Mouse (Mus musculus) right cerebral cortex, adult 18-20 months (tissue): Measurements from ENCODE around the gene Gm4559.
"Not testable (repeated sequence)": the region's sequence is repeated elsewhere in the genome, so short reads cannot be mapped to it uniquely, and the experiment has no call there.

Experiments
- DNase-seq: peaks from one replicate; pipeline ENCODE4 v3.0.0; 2022; ENCODE audit warnings: mixed read lengths

Gene Gm4559

DNA sequence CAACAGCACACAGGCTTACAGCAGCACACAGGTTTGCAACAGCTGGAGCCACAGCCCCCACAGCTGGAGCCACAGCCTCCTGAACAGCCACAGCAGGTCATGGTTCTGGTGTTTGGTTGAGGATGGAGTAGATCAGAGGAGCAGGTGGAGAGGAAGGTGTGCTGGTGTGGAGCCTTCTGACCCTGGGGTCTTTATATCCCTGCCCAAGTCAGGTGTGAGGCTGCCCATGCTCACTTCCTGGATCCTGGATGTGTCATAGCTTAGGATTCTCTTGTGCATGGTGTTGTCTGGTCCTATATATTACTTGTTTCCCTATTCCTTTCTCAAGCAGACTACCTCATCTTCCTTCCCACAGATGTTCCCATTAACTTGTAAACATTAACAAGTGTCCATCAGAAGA is at the start of gene Gm4559:
Gene Gm4559, minus strand, starts transcription at position 101 of the 400 bp plus-strand sequence.
- not testable (repeated sequence) for DNase-seq

DNA sequence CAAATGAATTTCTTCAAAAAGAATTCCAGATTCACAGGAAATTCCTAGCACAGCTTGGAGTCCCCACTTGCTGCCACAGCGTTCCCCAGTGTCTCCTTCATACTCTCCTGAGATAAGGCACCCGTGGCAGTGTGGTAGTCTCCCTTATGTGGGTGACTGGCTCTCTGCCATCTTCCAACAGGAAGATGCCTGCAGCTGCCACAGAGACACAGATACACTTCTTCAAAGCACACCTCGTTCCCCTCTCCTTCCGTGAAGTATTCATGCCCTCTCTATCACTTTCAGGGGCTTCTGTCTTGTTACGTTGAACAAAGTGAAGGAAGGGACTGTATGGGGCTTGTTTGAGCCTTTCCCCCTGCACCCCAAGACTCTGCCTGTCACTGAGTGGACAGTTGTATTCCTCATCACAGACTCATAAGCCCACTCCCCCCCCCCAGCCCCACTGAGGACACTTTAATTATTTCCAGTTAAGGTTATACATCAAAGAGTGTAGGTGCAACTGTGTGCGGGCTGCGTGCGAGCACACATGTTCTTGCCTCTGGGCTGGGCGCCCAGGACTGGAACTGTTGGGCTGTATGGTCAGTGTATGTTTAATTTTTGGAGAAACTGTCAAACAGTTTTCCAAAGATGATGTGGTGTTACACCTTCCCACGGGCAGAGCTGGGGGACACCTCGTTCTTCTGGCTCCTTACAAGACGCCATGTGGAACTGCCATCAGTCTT is 49.4 kb upstream of the Gm4559 start:
- no peak for DNase-seq

DNA sequence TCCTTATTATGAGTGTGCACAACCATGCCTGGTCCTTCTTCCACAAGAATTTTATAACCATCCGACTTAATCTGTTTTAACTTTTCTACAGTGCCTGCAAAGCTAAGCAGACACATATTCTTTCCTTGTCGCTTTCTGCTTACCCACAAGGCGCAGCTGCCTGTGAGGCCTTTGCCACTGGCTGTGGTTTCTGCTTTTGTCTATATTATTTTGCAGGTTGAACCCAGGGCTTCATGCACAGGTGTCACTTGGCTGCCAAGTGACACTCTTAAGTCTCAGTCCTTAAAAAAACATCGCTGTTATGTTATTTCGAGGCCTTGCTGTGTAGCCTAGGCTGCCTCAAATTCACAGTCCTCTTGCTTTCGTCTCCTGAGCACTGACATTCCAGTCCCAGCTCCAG is 48.5 kb upstream of the Gm4559 start:
- no peak for DNase-seq

DNA sequence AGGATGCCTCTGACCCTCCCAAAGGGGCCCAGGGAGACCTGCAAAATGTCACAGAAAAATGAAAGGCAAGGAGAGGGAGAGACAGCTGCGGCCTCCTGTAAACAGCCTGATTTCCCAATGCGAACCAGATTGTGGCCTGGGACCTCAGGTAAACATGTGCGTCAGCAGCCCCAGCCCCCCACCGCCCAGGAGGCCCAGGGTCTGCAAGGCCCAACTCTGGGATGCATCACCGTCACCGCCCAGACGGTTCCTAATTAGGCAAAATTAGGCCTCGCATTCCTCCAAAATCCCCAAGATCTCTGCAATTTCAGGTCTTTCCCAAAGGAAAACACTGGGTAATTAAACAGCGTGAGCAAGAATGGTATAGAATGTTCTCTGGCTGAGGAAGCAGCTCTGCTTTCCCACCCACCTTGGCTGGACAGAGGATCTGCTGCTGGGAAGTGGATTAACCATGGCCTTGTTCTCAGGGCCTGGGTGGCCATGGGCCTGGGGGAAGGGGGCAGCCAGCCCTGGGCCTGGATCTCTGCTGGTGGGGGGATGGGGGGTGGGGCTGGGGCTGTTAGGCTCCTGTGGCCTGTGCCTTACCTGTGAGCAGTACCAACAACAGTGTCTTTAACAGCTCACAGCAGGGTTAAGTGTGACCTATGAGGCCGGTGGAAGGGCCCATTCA is 47.6 kb upstream of the Gm4559 start:
- not testable (repeated sequence) for DNase-seq

DNA sequence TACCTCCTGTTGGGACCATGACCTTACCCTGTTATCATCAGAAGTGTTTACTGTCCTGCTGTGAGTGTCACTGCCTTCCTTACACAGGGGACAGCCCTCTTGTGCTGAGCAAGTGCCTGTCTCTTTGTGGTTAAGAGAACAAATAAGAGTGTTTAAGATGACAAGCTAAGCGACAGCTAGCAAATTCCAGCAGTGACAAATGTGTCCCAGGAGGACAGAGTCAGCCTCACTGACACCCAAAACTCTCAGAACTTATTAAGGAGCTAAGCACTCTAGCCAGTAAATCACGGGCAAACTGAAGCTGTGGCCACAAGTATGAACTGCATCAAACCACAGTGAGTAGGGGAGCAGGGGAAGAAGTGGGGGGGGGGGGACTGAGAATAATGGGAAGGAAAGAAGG is 46.7 kb upstream of the Gm4559 start:
- no peak for DNase-seq

DNA sequence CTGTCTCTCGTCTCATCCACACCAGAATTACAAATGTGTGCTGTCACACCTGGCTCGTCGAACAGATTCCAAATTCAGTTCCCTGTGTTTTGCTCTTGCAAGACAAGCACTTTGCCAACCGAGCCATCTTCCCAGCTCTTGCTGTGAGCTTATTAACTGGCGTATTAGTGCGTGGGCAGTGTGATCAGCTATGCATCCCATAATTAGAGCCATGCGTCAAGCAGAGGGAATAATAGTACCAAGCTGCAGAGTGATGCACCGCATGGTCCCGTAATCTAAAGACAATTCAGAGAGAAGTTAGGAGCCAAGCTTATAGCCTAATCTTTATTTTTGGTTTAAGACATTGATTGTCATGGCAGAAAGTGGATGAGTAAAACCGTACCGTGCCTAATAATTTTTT is 45.0 kb upstream of the Gm4559 start:
- peak; percentile 20 for DNase-seq

DNA sequence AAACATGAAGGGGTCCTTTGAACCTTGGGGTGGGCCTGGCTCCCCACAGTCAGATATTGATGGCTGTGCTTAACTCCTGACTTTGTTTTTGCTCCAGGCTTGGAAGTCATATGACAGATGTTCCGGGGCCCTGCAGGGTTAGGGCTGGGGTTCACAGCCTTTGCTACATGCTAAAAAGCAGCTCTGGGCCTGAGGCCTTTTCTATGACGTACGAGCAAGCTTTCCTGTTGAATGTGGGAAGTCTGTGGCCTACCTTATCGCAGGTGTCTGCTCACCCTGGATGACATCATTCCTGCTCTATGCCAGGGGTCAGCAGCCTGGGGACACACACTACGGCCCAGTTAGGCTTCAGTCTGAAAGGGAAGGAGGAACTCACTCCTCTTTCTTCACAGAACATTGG is 43.1 kb upstream of the Gm4559 start:
- no peak for DNase-seq

DNA sequence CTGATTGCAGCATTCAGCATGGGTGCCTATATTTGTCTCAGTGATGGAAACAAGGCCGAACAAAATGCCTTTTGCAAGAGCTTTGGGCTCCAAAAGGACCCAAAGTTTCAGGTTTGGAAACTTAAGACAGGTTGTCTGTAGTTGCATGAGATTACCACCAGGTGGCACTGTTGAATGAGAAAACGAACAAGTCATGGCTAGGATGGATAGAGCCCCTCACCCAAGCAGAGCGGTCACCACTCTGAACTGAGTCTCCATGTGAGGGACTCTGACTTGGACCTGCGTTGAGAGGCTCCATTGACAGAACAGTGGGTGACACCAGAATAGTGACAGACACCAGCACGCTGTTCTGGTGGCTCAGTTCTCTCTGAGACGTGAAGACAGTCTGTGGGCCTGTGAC is 42.4 kb upstream of the Gm4559 start:
- DNase-seq: no peak

DNA sequence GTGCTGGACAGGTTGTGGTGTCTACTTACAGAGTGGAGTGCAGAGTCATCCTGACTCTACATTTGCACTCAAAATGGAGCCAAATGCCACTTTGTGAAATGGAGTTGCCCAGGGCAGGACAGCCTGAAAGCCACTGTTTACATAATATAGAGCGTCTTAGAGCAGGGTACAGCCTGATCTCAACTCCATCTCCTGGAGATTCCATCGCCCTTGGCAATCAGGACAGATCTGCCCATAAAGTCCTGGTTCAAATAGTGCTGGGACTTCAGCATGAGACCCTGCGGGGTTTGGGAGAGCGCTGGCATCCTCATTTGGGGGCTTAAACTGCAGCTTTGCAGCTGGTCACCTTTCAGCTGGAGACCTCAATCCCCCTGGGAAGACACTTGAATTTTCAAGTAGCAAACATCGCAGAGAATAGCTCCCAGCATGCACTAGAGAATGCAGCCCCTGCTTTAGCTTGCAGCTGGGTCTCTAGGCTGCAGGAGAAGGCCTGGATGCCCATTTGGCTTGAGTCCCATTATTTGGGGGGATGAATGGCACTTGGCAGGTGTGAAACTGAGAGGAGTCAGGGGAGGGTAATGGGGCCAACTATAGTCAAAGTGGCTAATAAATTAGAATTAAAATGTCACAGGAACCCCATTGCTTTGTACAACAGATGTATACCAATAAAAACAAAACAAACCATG is 40.6 kb upstream of the Gm4559 start:
- DNase-seq: no peak

DNA sequence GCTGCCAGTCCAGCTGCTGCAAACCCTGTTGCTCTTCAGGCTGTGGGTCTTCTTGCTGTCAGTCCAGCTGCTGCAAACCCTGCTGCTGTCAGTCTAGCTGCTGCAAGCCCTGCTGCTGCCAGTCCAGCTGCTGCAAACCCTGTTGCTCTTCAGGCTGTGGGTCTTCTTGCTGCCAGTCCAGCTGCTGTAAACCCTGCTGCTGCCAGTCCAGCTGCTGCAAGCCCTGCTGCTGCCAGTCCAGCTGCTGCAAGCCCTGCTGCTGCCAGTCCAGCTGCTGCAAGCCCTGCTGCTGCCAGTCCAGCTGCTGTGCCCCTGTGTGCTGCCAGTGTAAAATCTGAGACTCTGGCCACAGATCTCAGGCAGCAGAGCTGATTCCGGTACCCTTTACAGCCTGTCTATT is 29.8 kb upstream of the Gm4559 start:
- DNase-seq: not testable (repeated sequence)

DNA sequence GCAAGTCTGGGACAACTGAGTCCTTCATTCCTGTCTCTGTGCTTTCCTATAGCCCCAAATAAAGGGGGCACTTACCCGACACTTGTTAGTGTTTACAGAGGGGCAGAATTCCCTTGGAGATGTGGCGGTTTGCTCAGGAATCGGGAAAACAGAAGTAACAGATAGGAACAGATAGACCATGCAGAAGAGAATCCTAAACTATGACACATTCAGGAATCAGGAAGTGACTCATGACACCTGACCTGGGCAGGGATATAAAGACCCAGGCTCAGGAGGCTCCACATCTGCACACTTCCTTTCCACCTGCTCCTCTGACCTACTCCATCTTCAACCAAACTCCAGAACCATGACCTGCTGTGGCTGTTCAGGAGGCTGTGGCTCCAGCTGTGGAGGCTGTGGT is 29.1 kb upstream of the Gm4559 start, which contains the start of gene Krtap5-4:
Gene Krtap5-4, plus strand, starts transcription at position 301 of the 400 bp plus-strand sequence.
- no peak for DNase-seq

DNA sequence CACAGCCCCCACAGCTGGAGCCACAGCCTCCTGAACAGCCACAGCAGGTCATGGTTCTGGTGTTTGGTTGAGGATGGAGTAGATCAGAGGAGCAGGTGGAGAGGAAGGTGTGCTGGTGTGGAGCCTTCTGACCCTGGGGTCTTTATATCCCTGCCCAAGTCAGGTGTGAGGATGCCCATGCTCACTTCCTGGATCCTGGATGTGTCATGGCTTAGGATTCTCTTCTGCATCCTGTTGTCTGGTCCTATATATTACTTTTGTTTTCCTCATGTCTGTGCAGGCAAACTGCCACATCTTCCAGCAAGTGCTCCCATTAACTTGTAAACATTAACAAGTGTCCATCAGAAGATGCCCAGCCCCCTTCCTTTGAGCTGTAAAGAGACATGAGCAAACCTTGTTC is 22.9 kb upstream of the Gm4559 start, which contains the start of gene Krtap5-1:
Gene Krtap5-1, minus strand, starts transcription at position 101 of the 400 bp plus-strand sequence.
- DNase-seq: not testable (repeated sequence)

DNA sequence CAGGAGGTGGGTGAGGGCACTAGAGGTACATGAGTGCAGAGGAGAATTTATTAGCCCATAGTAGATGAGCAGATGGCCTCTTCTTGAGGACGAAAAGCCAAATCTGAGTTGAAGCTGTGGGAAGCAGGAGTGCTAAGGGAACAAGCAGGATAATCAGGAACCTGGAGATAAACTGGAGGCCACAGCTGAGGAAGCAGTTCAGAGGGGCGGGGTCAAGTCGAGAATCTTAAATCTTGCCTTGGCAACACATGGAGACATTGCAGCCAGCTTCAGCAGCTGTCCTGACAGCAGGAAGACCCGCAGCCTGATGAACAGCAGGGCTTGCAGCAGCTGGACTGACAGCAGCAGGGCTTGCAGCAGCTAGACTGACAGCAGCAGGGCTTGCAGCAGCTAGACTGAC is 21.9 kb upstream of the Gm4559 start:
- not testable (repeated sequence) for DNase-seq

DNA sequence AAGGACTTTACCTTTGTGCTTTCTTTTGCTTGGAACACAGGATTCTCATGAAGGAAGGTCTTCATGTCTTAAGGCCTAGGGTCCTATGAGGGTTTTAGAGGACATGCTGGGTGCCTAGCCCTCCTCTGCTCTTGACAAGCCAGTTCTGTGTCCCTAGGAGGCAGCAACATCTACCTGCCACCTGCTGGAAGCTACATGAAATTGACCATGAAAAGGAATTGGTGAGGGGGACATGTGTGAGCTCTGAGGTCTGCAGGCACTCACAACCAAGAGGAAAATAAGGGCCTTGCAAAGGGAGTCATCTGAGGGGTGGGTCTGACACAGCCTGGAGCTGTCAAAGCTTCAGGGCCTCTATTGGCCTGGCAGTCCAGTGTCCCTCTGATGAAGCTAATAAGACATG is 21.3 kb upstream of the Gm4559 start:
- DNase-seq: no peak

DNA sequence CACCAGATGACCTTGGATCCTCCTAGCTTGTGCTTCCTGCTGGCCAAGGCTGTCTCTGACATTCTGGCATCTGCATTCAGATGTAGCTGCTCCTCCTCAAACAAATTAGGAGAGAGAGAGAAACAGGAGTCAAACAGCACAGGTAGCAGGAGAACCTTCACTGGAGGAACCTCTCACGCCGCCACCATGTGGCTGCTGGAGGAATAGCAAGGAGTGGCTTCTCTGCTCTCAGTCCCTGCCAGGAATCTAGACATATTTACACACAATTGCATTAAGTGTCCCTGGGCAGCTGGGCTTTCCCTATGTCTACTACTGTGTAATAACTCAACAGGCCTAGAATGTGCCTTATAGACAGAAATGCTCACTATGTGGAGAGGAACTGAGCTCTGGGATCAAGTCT is 19.7 kb upstream of the Gm4559 start:
- not testable (repeated sequence) for DNase-seq

DNA sequence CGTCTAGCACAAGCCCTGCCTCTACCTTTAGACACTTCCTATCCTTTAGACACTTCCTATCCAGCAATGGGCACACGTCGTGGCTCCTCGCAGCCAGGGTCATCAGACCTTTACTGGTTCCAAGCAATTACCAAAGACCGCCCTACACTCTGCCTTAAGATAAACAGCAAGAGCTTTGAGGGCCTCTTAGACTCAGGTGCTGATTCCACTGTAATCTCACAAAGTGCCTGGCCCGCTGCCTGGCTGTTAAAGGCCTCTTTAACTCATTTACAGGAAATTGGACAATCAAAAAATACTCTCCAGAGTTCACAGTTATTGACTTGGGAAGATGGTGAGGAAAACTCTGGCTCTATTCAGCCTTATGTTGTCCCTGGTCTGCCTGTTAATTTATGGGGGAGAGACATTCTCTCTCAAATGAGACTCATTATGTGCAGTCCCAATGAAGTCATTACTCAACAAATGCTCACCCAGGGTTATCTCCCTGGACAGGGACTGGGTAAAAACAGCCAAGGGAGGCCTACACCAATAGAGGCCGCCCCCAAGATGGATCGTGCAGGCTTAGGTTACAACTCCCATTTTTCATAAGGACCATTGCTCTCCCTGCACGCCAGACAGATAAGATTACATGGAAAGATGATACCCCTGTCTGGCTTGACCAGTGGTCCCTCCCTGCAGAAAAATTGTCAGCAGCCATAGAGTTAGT is 11.9 kb upstream of the Gm4559 start:
- DNase-seq: not testable (repeated sequence)

DNA sequence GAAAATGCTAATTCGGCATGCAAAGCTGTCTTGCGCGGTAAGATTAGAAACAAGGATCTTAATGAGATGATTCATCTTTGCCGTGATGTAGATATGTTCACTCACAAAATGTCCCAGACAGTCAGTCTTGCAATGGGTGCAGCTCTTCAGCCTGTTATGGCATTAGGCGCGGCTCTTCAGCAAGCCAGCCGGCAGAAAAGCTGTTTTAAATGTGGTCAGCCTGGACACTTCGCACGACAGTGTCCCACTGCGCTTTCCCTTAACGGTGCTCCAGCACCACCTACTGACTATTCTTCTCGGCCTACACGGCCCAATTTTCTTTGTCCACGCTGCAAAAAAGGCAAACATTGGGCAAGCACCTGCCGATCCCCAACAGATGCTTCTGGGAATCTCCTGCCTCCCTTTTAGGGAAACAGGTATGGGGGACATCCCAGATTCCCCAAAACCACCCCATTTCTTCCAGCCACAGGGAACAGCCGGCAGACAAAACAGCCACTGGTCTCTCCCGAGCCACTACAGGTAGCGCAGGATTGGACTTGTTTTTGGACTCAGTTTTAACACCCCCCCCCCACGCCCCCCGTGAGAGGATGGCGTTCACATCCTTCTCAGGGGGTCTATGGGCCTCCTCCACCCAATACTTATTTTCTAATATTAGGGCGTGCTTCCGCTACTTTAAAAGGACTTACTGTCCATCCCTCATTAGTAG is 11.1 kb upstream of the Gm4559 start:
- peak; percentile 6 for DNase-seq

DNA sequence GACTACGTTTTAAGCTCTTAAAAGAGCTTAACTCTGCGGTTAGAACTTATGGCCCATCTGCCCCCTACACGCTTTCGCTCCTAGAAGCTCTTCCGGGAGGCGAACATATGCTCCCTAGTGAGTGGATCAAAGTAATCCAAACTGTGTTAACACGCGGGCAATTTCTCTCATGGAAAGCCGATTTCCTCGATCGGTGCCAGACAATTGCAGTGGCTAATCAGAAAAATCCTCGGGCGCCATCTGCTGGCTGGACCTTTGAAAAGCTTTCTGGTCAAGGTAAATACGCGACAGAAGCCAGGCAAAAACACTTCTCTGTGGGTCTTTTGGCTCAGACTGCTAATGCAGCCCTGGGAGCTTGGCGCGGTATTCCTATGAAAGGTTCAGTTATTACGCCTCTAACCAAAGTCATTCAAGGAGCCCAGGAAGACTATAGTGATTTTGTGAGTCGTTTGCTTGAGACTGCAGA is 10.5 kb upstream of the Gm4559 start:
- peak; percentile 86 for DNase-seq

DNA sequence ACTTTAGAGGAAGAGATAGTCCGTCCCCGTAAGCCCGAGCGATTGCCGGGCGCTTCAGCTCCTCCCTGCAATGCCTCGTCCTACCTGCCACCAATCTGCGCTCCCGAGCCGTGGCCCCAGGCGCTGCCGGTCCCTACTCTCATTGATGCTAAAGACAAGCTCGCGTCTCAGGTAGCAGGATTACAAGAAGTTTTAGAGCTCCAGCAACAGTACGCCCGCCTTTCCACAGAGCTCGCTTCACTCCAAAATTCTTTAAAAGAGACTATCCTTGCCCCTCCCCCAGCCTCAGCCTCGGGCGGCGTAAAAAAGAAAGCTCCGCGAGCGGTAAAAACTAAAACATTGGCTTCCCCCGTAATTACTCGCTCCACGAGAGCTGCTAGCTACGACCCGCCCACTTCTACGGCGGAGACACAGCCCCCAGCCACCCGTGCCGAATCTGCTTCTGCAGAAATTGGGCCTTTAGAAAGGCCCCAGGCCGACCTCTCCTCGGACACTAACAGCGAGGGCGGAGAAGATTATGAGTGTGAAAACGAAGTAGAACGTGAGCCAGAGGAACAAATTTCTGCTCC is 9.9 kb upstream of the Gm4559 start:
- DNase-seq: peak; percentile 12

DNA sequence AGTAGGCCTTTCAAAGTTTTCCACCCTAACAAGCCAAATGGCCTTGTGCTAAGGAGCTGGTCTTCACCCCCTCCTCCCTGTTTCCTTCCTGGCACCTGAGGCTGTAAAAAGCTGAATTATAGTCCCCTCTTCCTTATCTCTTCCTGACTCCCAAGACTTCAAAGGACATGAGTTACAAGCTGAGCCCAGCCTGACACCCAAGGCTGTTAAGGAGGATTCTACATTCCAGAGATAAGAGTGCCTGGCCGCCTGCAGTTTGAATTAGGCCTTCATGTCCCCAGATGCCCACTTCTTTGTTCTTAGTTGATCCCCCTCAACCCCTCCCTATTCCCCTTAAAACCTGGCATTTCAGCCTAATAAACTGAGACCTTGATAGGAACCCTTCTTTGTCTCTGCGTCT is 8.7 kb upstream of the Gm4559 start:
- not testable (repeated sequence) for DNase-seq

DNA sequence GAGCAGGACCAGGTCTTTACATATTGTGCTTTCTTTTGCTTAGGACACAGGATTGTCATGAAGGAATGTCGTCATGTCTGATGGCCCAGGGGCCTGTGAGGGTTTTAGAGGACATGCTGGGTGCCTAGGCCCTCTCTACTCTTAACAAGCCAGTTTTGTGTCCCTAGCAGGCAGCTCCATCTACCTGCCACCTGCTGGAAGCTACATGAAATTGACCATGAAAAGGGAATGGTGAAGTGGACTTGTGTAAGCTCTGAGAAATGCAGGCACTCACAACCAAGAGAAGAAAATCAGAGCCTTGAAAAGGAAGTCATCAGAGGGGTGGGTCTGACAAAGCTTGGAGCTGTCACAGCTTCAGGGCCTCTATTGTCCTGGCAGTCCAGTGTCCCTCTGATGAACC is 5.1 kb upstream of the Gm4559 start:
- not testable (repeated sequence) for DNase-seq

DNA sequence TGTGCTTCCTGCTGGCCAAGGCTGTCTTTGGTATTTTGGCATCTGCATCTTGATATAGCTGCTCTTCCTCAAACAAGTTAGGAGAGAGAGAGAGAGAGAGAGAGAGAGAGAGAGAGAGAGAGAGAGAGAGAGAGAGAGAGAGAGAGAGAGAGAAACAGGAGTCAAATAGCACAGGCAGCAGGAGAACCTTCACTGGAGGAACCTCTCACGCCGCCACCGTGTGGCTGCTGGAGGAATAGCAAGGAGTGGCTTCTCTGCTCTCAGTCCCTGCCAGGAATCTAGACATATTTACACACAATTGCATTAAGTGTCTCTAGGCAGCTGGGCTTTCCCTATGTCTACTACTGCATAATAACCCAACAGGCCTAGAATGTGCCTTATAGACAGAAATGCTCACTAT is 4.0 kb upstream of the Gm4559 start:
- peak; percentile 60 for DNase-seq
